Mouse (Mus musculus) spleen, postnatal 10 days (tissue): ENCODE data around the gene Gtf3c1.

ENCODE experiments used
- DNase-seq, 2 experiments: peaks; one replicate each; pipeline ENCODE4 v3.0.0; 2021 to 2022; ENCODE audit warnings: low spot score in 2 of 2

The Gtf3c1 gene

DNA sequence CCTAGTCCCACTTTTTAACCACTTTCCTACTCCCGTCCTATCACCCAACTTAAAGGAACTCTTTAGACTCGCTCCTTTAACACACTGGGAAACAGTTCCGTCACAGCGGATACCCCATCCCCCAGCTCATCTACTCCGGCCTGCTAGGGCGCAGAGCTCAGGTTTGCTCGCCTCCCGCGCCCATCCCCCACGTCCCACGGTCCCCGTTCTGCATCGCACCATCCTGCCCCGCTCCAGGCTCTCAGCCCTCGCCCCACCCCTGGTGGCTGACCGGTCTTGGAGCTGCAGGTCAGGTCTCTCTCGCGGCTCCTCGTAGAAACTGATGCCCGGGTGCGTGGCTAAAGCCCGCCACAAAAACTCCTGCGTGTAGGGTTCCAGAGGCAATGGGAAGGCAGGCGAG lies 394 bp downstream of the Gtf3c1 start:
- peak in 1 of 2 experiments; percentile 81 for DNase-seq

DNA sequence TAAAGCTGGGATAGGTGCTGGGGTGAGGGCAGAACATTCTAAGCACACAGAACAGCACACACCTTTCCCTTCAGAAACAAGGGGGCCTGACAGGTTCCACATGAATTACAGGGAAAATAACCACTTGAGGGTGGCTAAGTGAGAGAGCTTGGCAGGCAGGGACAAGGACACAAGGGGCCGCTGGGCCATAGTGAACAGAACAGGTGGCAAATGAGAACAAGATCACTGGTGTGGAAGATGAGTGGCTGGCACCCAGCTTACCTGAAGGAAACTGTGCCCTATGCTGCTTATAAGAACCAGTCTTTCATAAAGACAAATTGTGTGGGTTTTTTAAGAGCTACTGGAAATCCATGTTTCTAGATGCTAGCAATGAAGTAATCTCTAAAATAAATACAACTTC lies 4.8 kb downstream of the Gtf3c1 start:
- DNase-seq, result no peak

DNA sequence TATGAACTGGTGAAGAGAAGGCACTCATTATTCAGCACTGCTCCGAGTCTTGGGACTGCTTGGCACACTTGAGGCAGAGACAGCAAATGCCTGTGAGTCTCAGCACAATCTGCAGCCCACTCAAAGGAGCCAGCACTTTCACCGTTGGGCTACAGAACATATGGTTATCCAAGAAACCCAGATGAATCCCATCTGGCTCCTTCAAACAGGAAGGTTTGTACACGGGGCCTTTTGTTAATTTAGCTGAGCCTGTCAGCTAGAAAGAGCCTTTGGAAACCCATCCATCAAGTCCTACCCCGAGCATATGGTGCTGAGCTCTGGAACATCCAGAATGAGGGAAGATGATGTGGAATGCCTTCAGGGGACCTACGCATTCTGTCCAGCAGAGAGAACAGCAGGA lies 13.5 kb downstream of the Gtf3c1 start:
- DNase-seq, result no peak

- DNase-seq, result no peak
Measured at GRCm38 (mm10) chr7:125690516-125690915, 17.1 kb downstream of the Gtf3c1 start.

- no peak for DNase-seq
Measured at GRCm38 (mm10) chr7:125679936-125680335, 27.6 kb downstream of the Gtf3c1 start.

- DNase-seq, result no peak
Measured at GRCm38 (mm10) chr7:125678756-125679155, 28.8 kb downstream of the Gtf3c1 start.

GRCm38 (mm10) chr7:125674916-125675315 lies 32.7 kb downstream of the Gtf3c1 start:
- DNase-seq, result peak; percentile 50 to 70

DNA sequence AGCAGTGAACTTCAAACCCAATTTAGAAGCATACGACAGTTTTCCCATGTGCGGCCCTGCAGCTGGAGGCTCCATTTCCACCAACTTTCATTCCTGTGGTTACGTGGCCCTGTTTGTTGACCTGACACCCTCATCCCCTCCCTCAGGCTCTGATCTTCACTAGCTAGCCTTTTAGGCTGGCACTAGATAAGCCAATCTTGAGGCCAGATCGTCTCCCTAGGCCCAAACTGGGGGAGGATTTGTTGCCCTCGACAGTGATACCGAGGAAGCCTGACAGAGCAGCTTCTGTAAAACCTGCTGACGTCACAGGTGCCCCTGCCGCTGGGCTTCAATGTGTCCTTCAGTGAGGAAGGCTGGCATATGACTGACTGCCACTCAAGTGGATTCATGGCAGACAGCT lies 36.2 kb downstream of the Gtf3c1 start:
- DNase-seq, result no peak

DNA sequence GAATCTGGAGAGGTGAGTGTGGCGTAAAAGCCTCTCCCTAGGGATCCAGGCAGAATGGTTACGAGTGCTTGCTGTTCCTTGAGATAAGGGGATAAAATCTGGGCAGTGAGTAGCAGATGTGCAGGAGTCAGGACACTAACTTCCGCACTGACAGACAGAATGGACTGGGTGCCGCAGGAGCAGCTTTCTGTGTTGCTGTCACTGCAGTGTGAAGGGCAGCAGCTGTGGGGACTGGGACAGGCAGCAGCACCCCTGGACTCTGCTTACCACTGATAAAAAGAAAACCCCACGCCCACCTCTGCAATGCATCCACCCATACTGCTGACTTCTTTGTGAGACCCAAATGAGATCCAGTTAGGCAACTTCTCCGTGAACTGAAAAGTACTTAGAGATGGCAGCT lies 36.7 kb downstream of the Gtf3c1 start:
- no peak for DNase-seq

GRCm38 (mm10) chr7:125663654-125664053 lies 43.9 kb downstream of the Gtf3c1 start:
- no peak for DNase-seq

DNA sequence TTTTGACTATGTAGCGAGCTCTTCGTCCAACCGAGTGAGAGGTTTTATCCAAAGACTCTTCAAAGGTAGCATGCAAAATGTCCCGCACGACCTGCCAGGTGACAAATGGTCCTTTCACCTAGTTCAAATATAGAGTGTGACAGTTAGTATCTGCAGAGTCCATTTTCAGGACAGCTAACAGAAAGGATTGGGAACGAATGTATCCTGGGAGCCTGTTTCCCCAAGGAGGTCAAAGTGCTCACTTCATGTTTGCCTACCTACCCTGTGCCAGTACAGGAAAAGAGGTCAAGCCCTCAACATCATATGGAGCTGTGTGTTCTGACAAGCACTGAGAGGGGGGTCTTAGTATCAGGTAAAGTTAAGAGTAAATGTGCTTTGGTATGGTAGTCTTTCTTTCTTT lies 50.1 kb downstream of the Gtf3c1 start:
- DNase-seq, result no peak

DNA sequence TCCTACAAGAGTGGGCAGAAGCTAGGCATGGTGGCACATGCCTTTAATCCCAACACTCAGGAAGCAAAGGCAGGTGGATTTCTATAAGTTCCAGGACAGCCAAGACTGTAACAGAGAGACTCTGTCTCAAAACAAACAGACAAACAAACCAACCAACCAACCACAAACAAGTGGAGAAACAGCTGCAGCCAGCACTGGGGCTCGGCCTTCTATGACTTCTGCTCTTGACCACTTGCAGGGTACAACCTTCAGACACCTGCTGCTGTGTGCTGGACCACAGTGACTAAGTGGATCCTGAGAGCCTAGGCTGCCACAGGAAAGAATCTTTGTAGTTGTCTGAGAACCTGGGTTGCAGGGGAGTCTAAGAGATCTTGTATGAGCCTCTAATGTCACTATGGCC lies 58.6 kb downstream of the Gtf3c1 start:
- DNase-seq, result no peak

DNA sequence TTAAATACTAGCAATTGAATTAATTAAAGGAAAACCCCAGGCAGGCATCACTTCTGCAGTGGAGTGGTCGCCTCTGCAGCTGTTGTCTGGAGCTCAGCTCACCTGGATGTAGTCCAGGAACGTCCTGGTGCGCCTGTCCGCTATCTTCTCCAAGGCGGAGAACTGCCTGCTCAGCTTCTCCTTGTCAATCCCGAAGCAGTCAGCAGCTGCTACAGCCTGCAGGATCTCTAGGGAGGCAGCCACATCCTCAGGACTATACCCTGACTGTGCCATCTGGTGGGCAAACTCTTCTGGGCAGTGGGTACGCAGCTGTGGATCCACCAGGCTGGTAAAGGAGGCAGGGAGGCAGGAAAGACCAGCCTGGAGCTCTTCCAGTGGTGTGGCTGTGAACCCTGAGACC lies 62.2 kb downstream of the Gtf3c1 start:
- no peak for DNase-seq

- DNase-seq, result no peak
Measured at GRCm38 (mm10) chr7:125643880-125644279, 63.7 kb downstream of the Gtf3c1 start.

DNA sequence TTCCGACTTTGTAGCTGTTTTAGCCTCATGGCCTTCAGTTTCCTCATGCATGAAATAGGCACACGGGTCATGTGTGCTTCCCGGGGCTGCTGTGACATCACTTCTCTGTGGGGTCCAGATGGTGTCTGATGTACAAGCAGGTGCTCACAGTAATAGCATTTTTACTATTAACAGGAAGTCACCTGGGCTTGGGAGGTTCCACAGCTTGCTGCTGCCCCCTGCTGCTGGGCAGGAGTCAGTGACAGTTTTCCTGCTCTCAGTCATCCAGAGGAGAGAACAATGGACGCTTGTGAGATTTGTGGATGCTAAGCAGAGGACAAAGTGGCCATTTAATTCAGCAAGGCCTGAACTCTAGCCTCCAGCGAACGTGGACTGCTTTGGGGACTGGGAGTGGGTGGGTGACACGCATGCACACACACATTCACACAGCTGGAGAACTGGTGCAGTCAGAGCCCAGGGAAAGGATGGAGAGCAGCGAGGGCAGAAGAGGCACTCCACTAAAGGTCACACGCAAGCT lies 68.7 kb downstream of the Gtf3c1 start:
- peak; percentile 54 to 81 for DNase-seq

GRCm38 (mm10) chr7:125638376-125638775 lies 69.2 kb downstream of the Gtf3c1 start:
- no peak for DNase-seq

- no peak for DNase-seq
Measured at GRCm38 (mm10) chr7:125637220-125638140, 70.1 kb downstream of the Gtf3c1 start.

GRCm38 (mm10) chr7:125630989-125631388 lies 76.6 kb downstream of the Gtf3c1 start:
- DNase-seq, result no peak

- DNase-seq, result peak in 1 of 2 experiments; percentile 68
Measured at GRCm38 (mm10) chr7:125630317-125630716, 77.3 kb downstream of the Gtf3c1 start.

- DNase-seq, result peak in 1 of 2 experiments; percentile 46
Measured at GRCm38 (mm10) chr7:125625829-125626228, 81.8 kb downstream of the Gtf3c1 start.

DNA sequence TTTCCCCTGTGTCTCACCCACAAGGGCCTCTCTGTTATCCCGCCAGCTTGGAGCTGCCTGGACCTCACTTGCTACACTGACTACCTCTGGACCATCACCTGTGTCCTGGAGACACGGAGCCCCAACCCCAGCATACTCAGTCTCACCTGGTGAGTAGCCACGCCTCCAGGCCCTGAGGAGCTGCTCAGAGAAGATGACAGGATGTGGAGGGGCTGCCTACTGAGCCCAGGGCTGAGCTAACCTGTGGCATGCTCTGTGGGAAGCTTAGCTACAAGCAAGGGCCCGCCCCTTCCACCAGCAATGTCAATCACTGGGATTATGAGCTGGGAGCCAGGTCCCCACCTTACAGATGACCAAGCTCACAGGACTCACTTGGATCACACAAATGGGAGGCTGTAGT lies 82.4 kb downstream of the Gtf3c1 start:
- DNase-seq, result no peak

DNA sequence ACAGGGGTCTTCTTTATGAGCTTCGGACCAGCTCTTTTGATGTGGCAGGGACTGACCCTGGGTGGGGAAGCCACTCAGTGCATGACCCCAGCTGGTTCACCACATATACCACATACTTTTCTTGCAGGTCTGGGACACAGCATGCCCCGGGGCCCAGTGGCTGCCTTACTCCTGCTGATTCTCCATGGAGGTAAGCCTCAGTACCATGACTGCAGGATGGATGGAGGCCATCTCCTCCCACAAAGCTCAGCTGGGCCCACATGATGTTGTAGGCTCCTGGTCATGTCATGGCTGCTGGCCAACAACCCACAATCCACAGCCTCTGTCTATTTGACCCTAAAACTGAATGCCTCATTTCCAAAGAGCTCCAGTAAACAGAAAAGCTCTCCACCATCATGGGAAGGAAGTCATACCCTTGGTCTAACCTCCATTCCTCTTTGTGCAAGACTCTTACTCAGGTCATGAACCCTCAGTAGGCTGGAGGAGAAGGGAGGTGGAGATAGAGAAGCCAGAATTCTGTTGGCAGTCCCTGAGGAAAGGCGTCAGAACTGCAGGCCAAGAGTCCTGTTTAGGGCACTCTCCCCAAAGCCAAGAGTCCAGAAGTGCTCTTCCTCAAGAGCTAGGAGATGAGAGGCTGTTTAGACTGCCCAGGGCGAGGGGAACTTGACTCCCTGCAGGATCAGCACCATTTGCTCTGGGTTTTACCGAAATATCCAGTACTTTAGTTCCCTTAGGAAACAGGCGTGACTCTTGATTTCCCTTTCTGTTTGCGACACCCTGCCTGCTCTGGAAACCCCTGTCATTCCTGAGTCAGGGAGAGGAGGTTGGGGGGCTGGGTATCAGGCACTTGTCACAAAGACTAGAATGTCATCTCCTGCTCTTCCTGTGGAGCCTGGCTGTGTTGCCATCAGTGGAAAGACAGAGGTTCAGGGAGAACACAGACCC lies 84.6 kb downstream of the Gtf3c1 start:
- no peak for DNase-seq
